Mouse (Mus musculus) cortical plate, adult 2 months (tissue): Measurements from ENCODE around the gene Tmem140. TPM values are rescaled to one million over a fixed set of nuclear protein-coding genes. Genes with fewer than 3 reads are reported as not detected.

Experiments used
- H3K27ac ChIP-seq: fragments of 200-500 bp; 2 replicates; pipeline ENCODE4 v1.5.1; 2012; ENCODE audit warnings: low read length, control low read depth, inconsistent platforms; ENCODE audit not compliant: insufficient read depth
- H3K4me1 ChIP-seq: fragments of 200-500 bp; 2 replicates; pipeline ENCODE4 v1.6.1; 2011; ENCODE audit warnings: low read length; ENCODE audit not compliant: control insufficient read depth, insufficient read depth
- H3K4me3 ChIP-seq: fragments of 200-500 bp; 2 replicates; pipeline ENCODE4 v1.5.1; 2011; ENCODE audit warnings: mild to moderate bottlenecking, low read length, control low read depth; ENCODE audit not compliant: insufficient read depth
- CTCF ChIP-seq: fragments of 200-500 bp; IDR thresholded peaks from 2 replicates; pipeline ENCODE4 v1.5.1; 2011; ENCODE audit warnings: mild to moderate bottlenecking, control low read depth, low read length; ENCODE audit not compliant: insufficient read depth; ENCODE audit errors: extremely low read depth
- POLR2A ChIP-seq: fragments of 200-500 bp; IDR thresholded peaks from 2 replicates; pipeline ENCODE4 v1.6.1; 2011; ENCODE audit warnings: mild to moderate bottlenecking, low read length, control low read depth; ENCODE audit not compliant: insufficient read depth; ENCODE audit errors: extremely low read depth
- polyA plus RNA-seq: library from polyadenylated mRNA; depleted of rRNA; stranded (reverse); fragments of >200 nt; gene quantifications from 2 replicates; pipeline ENCODE4 v1.2.3, GENCODE M21; 2012; rRNA removed

The Tmem140 gene
- 1.8 and 2.7 TPM in 2 replicates for polyA plus RNA-seq

- Histone ChIP-seq H3K4me3 (peak within 1 kb of the TSS; percentile 27), H3K27ac (peak within 1 kb of the TSS; percentile 88), H3K4me1 (no peaks in the 10 kb centered on the region)
- TF ChIP-seq CTCF (no peak), POLR2A (0 out of 2 replicates have a peak, but pooled peaks have one; percentile 11)
These were observed at the start of gene Tmem140 for GRCm38 (mm10) chr6:34862791-34863403. Tmem140 (plus strand) TSS chr6:34863146.

GRCm38 (mm10) chr6:34824406-34824805, 38.5 kb upstream of the Tmem140 start:
- Histone ChIP-seq H3K4me1 (no peaks in the 10 kb centered on the region), H3K4me3 (no peak overlapping the region), H3K27ac (no peak overlapping the region)
- no peak for TF ChIP-seq POLR2A
- no peak for TF ChIP-seq CTCF

GRCm38 (mm10) chr6:34832352-34832751, 30.6 kb upstream of the Tmem140 start:
- Histone ChIP-seq H3K4me3 (no peak overlapping the region), H3K27ac (no peak overlapping the region), H3K4me1 (no peaks in the 10 kb centered on the region)
- TF ChIP-seq POLR2A, result no peak
- TF ChIP-seq CTCF, result no peak

- H3K27ac ChIP-seq, result no peak overlapping the region
- no peak overlapping the region for H3K4me3 ChIP-seq
- TF ChIP-seq CTCF, result no peak
- no peak for TF ChIP-seq POLR2A
- no peaks in the 10 kb centered on the region for H3K4me1 ChIP-seq
These were observed 1.3 kb upstream of the Tmem140 start for GRCm38 (mm10) chr6:34861546-34862053.

GRCm38 (mm10) chr6:34862381-34862780, 565 bp upstream of the Tmem140 start:
- H3K4me1 ChIP-seq, result no peaks in the 10 kb centered on the region
- H3K27ac ChIP-seq, result peak overlapping the region; percentile 88
- TF ChIP-seq POLR2A, result no peak
- TF ChIP-seq CTCF, result no peak
- H3K4me3 ChIP-seq, result peak overlapping the region; percentile 27

GRCm38 (mm10) chr6:34863786-34864514, 1.0 kb downstream of the Tmem140 start:
- H3K27ac ChIP-seq, result no peak overlapping the region
- H3K4me1 ChIP-seq, result no peaks in the 10 kb centered on the region
- no peak for TF ChIP-seq CTCF
- no peak for TF ChIP-seq POLR2A
- H3K4me3 ChIP-seq, result no peak overlapping the region; the same call in 1 of the 2 replicates

- peak overlapping the region; percentile 69; the same call in 1 of the 2 replicates for H3K27ac ChIP-seq
- H3K4me1 ChIP-seq, result no peaks in the 10 kb centered on the region
- TF ChIP-seq CTCF (no peak), POLR2A (no peak)
- no peak overlapping the region for H3K4me3 ChIP-seq
These were observed 2.3 kb downstream of the Tmem140 start for GRCm38 (mm10) chr6:34865213-34865612.

- Histone ChIP-seq H3K27ac (peak overlapping the region; percentile 69; the same call in 1 of the 2 replicates), H3K4me1 (no peaks in the 10 kb centered on the region), H3K4me3 (no peak overlapping the region)
- no peak for TF ChIP-seq CTCF
- TF ChIP-seq POLR2A, result no peak
These were observed 3.0 kb downstream of the Tmem140 start for GRCm38 (mm10) chr6:34865711-34866593.

GRCm38 (mm10) chr6:34866786-34867185, 3.8 kb downstream of the Tmem140 start:
- no peak overlapping the region for H3K27ac ChIP-seq
- no peak overlapping the region for H3K4me3 ChIP-seq
- TF ChIP-seq CTCF, result no peak
- no peak for TF ChIP-seq POLR2A
- no peaks in the 10 kb centered on the region for H3K4me1 ChIP-seq
